Mouse (Mus musculus) brain, embryonic 14.5 days (tissue): ENCODE measurements around the gene Slc5a6.

Experiments used
- CTCF ChIP-seq: fragments of 200-500 bp; IDR thresholded peaks from 2 replicates; pipeline ENCODE4 v1.5.1; 2012; ENCODE audit warnings: inconsistent platforms, mild to moderate bottlenecking, moderate library complexity, borderline replicate concordance; ENCODE audit not compliant: insufficient read depth, insufficient read length; ENCODE audit errors: extremely low read depth
- POLR2A ChIP-seq: fragments of 200-500 bp; IDR thresholded peaks from 2 replicates; pipeline ENCODE4 v1.6.1; 2012; ENCODE audit warnings: mild to moderate bottlenecking, inconsistent platforms, borderline replicate concordance; ENCODE audit not compliant: poor library complexity, insufficient read depth, insufficient read length, severe bottlenecking; ENCODE audit errors: extremely low read depth

DNA sequence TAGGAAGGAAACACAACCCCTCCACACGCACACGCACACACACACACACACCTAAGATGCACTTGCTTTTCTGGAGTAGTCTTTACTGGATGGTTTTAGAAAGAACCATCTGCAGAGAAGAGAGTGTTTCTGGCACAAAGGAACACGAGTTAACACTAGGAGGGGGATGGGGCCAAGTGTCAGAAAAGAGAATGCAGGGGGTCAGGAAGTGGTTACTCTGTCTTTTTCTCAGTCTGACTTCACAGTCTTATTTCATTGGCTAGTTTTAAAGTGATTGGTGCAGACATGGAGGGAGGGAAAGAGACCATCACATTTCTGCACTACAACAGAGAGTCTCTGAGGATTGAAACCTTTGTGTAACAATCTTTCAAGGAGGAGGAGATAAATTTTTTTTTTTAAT, 36.0 kb downstream of the Slc5a6 start:
- TF ChIP-seq CTCF, result no peak
- no peak for TF ChIP-seq POLR2A
